Mouse (Mus musculus): ENCODE data around the gene Vopp1.
A peak's percentile ranks its signal among the peaks of the same experiment; 100 is the strongest.
"Not testable (repeated sequence)": the region's sequence is repeated elsewhere in the genome, so short reads cannot be mapped to it uniquely, and the experiment has no call there.

Gene Vopp1

DNA sequence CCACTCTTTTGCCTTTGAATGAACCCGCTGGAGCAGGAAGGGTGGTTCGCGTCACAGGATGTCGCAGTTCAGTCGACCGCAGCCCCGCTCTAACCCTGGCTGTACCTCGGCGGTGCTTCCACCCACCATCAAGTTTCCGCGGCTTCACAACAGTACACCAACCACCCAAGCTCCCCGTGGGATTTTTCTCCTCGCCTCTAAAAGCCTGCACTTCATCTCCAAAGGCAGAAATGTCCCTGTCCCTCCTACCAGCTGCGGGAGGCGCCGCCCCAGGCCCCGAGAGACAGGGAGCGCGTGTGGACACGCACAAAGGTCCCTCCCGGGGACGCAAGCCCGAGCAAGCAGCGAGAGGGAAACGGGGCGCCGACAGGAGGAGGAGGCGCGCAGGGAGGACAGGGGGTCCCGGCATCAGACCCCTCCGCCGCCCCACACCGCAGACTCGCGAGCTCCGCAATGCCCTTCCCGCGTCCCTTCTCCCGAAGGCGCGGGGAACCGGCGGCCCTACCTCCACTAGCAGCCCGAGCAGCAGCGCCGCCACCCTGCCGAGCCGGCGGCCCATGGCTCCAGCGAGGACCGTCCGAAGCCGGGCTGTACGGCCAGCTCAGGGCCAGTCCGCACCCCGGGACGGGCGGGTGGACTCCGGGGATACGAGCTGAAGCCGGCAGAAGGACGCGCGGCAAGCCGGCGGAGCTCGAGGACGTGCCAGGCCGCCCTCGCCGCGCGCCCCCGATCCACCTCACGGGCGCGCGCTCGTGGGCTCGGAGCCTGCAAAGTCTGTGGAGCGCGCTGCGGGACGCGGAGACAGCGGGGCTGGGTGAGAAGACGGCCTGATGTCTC lies at the start of gene Vopp1:
Vopp1 (minus strand) TSS at position 738 of the 837 bp plus-strand sequence.
- DNase-seq (ENCODE audit: low spot score in 2 of 2): peak; percentile 52 to 61

- peak in 1 of 2 experiments; percentile 17 for DNase-seq (ENCODE audit: low spot score in 2 of 2)
Measured at GRCm38 (mm10) chr6:57859043-57860042, 34.4 kb upstream of the Vopp1 start.

- DNase-seq (ENCODE audit: low spot score in 2 of 2): not testable (repeated sequence)
Measured at GRCm38 (mm10) chr6:57851177-57851576, 26.2 kb upstream of the Vopp1 start.

DNA sequence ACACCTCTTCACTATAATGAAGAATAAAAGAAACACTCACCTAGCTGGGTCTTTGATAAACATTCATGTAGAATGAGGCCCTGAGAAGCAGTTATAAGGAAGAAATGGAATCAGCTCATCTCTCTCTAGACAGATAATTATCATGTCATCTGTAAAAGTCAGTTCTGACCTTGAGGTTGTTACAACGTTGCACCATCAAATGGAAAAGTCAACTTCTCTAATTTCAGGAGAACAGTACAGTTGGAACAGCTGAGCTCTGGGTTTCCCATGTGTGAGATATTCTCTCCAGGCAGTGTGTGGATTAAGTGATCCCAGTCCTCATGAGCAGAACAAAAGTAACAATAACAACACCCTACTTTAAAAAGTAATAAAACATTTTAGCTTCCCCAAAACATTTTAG lies 25.3 kb upstream of the Vopp1 start, which contains the start of gene Vmn1r21:
Vmn1r21 (minus strand) TSS at position 58 of the 400 bp plus-strand sequence.
- no peak for DNase-seq (ENCODE audit: low spot score in 2 of 2)

GRCm38 (mm10) chr6:57839693-57840408 lies 14.9 kb upstream of the Vopp1 start:
- DNase-seq (ENCODE audit: low spot score in 2 of 2): no peak

DNA sequence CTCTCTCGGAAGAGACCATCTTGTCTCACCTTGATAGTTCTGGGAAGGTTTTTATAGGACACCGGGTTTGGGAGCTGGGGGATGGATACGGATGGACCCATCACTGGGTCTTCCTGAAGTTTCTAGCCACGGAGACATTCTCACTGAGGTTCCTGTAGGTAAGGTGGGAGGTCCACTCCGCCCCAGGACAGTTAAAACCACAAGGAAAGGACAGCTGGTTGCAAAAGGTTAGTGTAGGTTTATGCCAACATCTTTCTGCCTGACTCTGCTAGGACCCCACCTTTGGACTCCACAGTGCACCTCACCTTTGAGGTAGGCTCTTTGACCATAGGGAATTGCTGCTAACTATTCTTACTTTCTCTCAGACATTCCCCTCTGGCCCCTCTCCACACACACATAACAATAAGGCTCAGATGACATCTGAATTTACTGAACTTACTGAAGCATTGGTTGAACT lies 328 bp upstream of the Vopp1 start:
- no peak for DNase-seq (ENCODE audit: low spot score in 2 of 2)

DNA sequence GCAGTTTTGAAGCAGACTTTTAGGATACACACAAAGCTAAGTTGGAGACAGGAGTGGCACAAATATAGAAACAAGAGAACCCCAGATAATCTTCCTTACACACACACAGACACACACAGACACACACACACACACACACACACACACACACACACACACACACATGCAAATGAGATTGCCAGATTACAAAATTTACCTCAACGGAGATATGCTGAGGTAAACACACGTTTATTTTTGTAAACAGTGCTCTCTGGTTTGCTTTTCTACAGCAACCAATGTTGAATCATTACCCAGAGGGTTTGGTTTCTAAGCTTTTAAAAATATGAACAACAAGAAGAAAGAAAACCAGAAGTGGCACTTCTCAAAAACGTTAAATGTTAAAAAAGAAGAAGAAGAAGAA lies 1.5 kb downstream of the Vopp1 start:
- no peak for DNase-seq (ENCODE audit: low spot score in 2 of 2)

DNA sequence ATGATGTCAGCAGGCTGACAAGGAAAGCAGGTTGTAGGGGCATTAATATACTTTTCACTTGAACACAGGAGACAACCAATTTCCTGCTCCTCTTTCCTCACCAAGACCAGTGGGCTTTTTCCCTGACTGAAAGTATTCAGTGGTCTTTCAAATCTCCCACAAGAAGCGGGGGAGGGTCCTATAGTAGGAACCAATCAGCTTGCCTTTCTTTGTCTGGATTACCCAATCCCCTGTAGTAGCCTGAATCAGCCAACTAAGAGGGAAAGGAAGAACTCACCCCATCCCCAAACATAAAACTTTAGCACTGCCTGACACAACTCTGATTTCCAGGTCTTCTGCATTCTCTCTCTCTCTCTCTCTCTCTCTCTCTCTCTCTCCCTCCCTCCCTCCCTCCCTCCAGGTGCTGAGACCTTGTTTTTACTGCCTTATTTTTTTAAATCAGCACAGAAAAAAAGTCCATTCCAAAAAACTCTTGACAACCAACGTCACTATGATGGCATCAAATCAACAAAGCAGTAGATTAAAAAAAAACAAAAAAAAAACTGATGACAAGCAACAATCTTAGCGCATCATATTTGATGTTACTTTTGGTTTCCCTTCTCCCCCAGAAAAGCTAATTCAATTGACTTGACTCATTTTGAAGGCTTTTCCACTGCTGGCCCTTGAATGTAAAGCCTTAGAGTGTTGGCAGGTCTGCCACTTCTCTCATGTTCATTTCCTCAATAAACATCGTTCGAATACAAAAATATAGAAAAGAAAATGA lies 2.1 kb downstream of the Vopp1 start:
- no peak for DNase-seq (ENCODE audit: low spot score in 2 of 2)

GRCm38 (mm10) chr6:57814436-57814940 lies 10.5 kb downstream of the Vopp1 start:
- DNase-seq (ENCODE audit: low spot score in 2 of 2): no peak

- DNase-seq (ENCODE audit: low spot score in 2 of 2): no peak
Measured at GRCm38 (mm10) chr6:57811748-57812730, 12.9 kb downstream of the Vopp1 start.

DNA sequence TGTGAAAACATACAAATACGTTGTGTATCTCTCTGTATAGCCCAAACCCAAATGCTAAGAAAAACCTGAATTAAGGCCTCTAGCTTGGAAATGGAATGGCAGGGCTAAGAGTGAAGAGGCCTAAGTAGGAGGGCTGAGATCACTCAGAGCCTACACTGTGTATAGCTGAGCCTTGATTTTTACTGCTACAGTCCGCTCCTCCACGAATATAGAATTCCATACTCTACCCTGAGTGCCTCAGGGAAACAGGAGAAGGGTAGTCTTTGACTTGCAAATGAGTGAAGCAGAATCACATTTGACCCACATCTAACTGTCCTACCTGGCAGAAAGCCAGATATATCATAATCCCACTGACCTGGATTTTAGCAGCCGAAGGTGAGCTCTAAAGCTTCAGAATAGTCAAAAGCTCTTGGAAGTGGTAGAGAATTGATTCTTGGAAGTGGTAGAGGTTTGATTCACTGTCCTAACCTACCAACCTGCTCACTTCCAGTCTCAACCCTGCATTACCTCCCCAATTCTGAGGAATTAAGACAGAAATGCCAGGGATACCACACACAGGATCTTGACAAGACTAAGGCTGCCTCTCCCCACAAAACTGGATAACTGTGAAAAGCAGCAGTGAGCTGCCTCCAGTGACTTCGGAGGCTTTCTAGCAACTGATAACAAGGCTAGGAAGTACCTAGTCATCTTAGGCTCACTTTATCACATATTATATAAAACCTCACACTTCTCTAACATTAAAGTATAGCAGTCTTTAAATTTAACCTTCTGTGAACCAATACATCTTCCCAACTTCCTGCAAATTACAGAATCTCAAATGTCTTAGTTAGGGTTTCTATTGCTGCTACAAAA lies 19.5 kb downstream of the Vopp1 start:
- DNase-seq (ENCODE audit: low spot score in 2 of 2): no peak

- DNase-seq (ENCODE audit: low spot score in 2 of 2): no peak
Measured at GRCm38 (mm10) chr6:57803130-57803529, 21.8 kb downstream of the Vopp1 start.

DNA sequence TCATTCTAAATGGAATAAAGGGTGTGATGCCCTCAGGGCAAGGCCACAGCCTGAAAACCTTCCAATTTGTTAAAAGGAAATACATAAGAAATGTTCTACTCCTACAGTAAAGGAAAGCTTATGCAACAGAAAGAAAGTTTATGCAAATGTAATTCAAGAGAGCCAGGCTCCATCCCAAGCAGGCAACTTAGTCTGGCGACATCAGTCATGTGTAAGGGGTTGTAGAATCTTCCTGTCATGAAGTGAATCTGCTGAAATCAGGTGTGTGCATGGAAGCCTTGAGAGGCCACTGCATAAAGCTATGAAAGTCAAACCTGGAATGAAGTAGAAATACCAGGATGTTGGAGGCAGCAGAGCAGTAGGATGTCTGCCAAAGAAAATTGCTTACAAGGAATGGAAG lies 26.0 kb downstream of the Vopp1 start:
- no peak for DNase-seq (ENCODE audit: low spot score in 2 of 2)

- no peak for DNase-seq (ENCODE audit: low spot score in 2 of 2)
Measured at GRCm38 (mm10) chr6:57796853-57797423, 28.0 kb downstream of the Vopp1 start.

DNA sequence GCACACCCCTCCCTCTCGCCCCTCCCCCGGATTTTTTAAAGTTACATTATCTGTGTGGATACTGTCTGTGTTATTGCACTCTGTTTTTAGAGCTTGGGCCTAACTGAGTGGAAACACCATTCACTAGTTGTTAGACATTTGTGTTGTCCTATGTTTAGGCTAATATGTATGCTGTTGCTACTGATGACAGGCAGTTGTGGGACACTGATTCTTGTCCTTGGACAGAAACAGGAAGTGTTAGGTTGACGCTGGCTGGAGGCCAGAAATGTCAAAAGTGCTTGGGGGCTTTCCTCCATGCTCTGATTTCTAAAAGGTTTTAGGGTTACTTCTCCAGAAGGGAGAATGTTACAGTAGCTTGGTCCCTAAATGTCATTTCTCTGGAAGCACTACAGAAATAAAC lies 29.1 kb downstream of the Vopp1 start:
- DNase-seq (ENCODE audit: low spot score in 2 of 2): no peak

DNA sequence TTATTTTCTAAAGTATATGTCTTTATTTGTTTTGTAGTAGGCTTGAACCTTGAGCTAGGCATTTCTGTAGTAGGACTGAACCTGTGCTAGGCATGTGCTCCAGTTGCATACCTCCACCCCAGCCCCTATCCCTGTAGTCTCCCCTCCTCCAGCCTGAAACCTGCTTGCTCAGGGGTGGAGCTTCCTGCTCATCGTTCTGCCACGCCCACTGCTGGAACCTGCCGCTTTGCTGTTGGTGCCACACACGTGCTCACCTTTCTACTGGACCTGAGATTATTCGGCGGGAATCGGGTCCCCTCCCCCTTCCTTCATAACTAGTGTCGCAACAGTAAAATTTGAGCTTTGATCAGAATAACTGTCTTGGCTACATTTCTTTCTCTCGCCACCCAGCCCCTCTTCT lies 32.1 kb downstream of the Vopp1 start:
- DNase-seq (ENCODE audit: low spot score in 2 of 2): not testable (repeated sequence)

GRCm38 (mm10) chr6:57790542-57790941 lies 34.4 kb downstream of the Vopp1 start:
- DNase-seq (ENCODE audit: low spot score in 2 of 2): no peak

- no peak for DNase-seq (ENCODE audit: low spot score in 2 of 2)
Measured at GRCm38 (mm10) chr6:57787376-57787775, 37.6 kb downstream of the Vopp1 start.
